Mouse (Mus musculus): ENCODE measurements at regions not wholly inside any gene's neighbourhood (a gene's known extent, or its start where the extent isn't known, plus 50 kb on each side); places are given as distances from the start of the nearest gene placed in this dataset.

DNA sequence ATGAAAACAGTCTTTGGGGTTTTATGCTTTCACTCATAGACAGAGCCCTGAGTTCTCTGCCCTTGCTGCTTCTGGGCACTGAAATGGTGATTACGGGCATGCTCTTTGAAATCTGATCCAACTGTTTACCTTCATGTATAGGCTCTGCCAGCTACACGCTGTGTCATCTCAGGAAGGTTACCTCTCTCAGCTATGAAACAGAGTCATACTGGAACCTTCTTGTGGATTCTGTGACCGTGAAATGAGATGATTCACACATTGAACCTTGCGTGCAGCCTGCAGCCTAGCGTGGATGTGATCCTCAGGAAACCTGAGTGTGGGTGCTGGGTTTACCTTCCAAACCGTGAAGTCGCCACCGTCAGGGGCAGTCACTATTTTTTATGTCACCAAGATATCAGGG is 189.7 kb upstream of the Spdye4c start:
- DNase-seq (ENCODE audit: low spot score) (no peak), ATAC-seq (ENCODE audit: insufficient number of reproducible peaks, low FRiP score, low TSS enrichment, low read depth) (no peak)
- Histone ChIP-seq H3K4me3 (ENCODE audit: low read depth, low read length) (no peak overlapping the region), H3K4me1 (ENCODE audit: control insufficient read depth, insufficient read depth, low read length) (0 out of 2 replicates have a peak, but pooled peaks cover 8% of the 10 kb centered on the region), H3K36me3 (ENCODE audit: control insufficient read depth, insufficient read depth, low read length) (no peaks in the 10 kb centered on the region), H3K9me3 (ENCODE audit: control insufficient read depth, low read length) (no peaks in the 10 kb centered on the region), H3K9ac (ENCODE audit: low read length) (no peak overlapping the region), H3K4me2 (ENCODE audit: low read depth, severe bottlenecking) (no peak overlapping the region), H3K27ac (replicated peaks; ENCODE audit: low read depth, low read length) (no peak overlapping the region), H3K27me3 (ENCODE audit: control insufficient read depth, insufficient read depth, low read length) (no peaks in the 10 kb centered on the region)
- 49% methylated on average over 8 of the region's 8 CpGs for WGBS

DNA sequence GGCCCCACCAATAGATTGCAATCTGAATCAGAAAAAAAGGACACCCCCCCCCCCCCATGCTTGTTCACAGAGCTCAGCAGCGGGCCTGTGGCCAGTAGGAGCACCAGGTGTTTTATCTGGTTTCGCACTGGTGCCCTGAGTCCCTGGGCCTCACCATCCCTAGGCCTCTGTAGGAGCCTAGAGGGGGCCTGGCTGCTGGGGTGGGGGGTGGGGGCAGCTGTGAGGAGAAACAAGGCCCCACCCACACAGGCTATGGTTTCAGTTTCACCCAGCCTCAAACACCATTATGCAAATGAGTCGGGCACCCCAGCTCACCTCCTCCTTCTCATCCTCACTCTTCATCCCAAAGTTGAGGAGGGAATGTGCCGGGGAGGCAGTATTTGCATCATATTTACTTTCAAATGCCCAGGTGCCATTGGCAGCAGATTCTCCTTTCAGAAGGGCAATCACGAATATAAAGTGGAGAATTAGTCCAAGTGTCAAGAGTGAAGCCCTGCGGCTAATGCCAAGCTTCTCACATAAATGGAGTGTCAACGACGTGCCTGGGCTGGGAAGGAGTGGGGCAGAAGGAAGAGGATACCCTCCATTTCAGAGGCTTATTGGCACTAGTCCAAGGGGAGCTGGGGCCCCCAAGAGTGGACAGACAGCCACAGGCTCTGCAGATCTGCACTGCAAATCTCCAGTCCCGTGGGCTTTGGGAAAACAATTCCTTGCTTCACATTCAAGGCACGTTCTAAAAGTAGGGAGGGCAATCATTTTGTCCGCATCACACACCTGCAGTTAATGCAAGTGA is 187.7 kb upstream of the Spdye4c start:
- H3K36me3 ChIP-seq (ENCODE audit: control insufficient read depth, insufficient read depth, low read length), result no peaks in the 10 kb centered on the region
- H3K4me2 ChIP-seq (ENCODE audit: low read depth, severe bottlenecking), result no peak overlapping the region
- no peaks in the 10 kb centered on the region for H3K9me3 ChIP-seq (ENCODE audit: control insufficient read depth, low read length)
- H3K4me1 ChIP-seq (ENCODE audit: control insufficient read depth, insufficient read depth, low read length), result 0 out of 2 replicates have a peak, but pooled peaks cover 8% of the 10 kb centered on the region
- ATAC-seq (ENCODE audit: insufficient number of reproducible peaks, low FRiP score, low TSS enrichment, low read depth), result no peak
- no peak for DNase-seq (ENCODE audit: low spot score)
- 32% methylated on average over 11 of the region's 11 CpGs for WGBS
- H3K4me3 ChIP-seq (ENCODE audit: low read depth, low read length), result no peak overlapping the region
- no peaks in the 10 kb centered on the region for H3K27me3 ChIP-seq (ENCODE audit: control insufficient read depth, insufficient read depth, low read length)
- no peak overlapping the region for H3K27ac ChIP-seq (replicated peaks; ENCODE audit: low read depth, low read length)
- no peak overlapping the region for H3K9ac ChIP-seq (ENCODE audit: low read length)

DNA sequence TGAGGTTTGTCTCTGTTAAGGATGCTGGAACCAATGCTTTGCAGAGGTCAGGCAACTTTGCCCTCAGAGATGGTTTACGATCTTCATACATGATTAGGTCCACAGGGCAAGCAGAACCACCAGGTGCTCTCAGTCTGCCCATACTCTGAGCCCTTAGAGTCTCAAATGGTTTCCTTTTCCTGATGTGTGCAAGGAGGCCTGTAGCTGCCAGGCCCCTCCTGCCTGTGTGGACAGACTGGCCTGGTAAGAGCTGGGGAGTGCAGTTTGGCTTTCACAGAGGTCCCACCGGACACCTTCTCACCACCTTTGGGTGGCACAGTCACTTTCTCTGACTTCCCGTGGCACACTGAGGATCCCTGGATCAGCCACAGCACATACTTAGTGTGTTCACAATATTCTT is 186.6 kb upstream of the Spdye4c start:
- DNase-seq (ENCODE audit: low spot score) (no peak), ATAC-seq (ENCODE audit: insufficient number of reproducible peaks, low FRiP score, low TSS enrichment, low read depth) (no peak)
- Histone ChIP-seq H3K27me3 (ENCODE audit: control insufficient read depth, insufficient read depth, low read length) (no peaks in the 10 kb centered on the region), H3K4me2 (ENCODE audit: low read depth, severe bottlenecking) (no peak overlapping the region), H3K4me1 (ENCODE audit: control insufficient read depth, insufficient read depth, low read length) (0 out of 2 replicates have a peak, but pooled peaks cover 8% of the 10 kb centered on the region), H3K9ac (ENCODE audit: low read length) (no peak overlapping the region), H3K36me3 (ENCODE audit: control insufficient read depth, insufficient read depth, low read length) (no peaks in the 10 kb centered on the region), H3K4me3 (ENCODE audit: low read depth, low read length) (no peak overlapping the region), H3K27ac (replicated peaks; ENCODE audit: low read depth, low read length) (no peak overlapping the region), H3K9me3 (ENCODE audit: control insufficient read depth, low read length) (no peaks in the 10 kb centered on the region)
- 85% methylated on average over 3 of the region's 3 CpGs for WGBS

DNA sequence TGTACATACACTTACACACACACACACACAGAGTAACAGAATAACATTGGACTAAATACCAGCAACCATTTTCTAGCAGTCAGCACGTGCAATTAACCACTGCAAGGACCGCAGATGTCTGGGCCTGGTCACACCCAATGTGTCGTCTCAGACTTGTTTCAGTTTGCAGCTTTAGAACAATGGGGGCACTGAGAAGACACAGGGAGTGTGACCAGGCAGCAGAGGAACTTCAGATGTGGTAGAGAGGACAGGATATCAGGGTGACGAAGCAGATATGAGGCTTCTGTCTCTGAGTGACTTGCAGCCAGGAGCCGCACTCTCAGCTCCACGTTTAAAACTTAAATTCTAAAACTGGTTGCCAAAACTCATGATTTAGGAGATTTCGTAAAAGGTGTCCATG is 183.9 kb upstream of the Spdye4c start:
- H3K36me3 ChIP-seq (ENCODE audit: control insufficient read depth, insufficient read depth, low read length), result no peaks in the 10 kb centered on the region
- H3K4me2 ChIP-seq (ENCODE audit: low read depth, severe bottlenecking), result no peak overlapping the region
- 78% methylated on average over 7 of the region's 7 CpGs for WGBS
- no peak overlapping the region for H3K9ac ChIP-seq (ENCODE audit: low read length)
- H3K27me3 ChIP-seq (ENCODE audit: control insufficient read depth, insufficient read depth, low read length), result no peaks in the 10 kb centered on the region
- no peak overlapping the region for H3K4me3 ChIP-seq (ENCODE audit: low read depth, low read length)
- ATAC-seq (ENCODE audit: insufficient number of reproducible peaks, low FRiP score, low TSS enrichment, low read depth) (no peak), DNase-seq (ENCODE audit: low spot score) (no peak)
- 0 out of 2 replicates have a peak, but pooled peaks cover 3% of the 10 kb centered on the region for H3K4me1 ChIP-seq (ENCODE audit: control insufficient read depth, insufficient read depth, low read length)
- H3K27ac ChIP-seq (replicated peaks; ENCODE audit: low read depth, low read length), result no peak overlapping the region
- no peaks in the 10 kb centered on the region for H3K9me3 ChIP-seq (ENCODE audit: control insufficient read depth, low read length)

DNA sequence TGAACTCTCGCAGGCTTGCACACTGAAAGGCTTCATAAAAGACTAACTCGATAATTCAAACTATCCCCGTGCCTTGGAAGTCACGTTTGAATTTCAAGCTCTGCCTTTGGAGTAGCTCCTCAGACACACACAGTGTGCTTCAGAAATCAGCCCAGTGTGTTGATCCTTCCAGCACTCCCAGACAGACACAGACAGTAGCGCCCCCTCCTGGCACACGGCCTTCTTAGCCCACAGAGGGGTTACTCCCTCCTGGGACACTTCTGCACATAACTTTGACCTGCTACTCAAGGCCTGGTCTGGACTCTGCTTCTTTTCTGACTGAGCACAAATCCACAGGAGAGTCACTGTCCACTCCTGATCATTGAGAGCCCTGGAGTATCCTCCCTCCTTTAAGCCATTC is 182.3 kb upstream of the Spdye4c start:
- Histone ChIP-seq H3K4me3 (ENCODE audit: low read depth, low read length) (no peak overlapping the region), H3K9ac (ENCODE audit: low read length) (no peak overlapping the region), H3K27ac (replicated peaks; ENCODE audit: low read depth, low read length) (no peak overlapping the region), H3K36me3 (ENCODE audit: control insufficient read depth, insufficient read depth, low read length) (no peaks in the 10 kb centered on the region), H3K27me3 (ENCODE audit: control insufficient read depth, insufficient read depth, low read length) (no peaks in the 10 kb centered on the region), H3K4me1 (ENCODE audit: control insufficient read depth, insufficient read depth, low read length) (peaks cover 5% of the 10 kb centered on the region; the same call in 1 of the 2 replicates), H3K4me2 (ENCODE audit: low read depth, severe bottlenecking) (no peak overlapping the region), H3K9me3 (ENCODE audit: control insufficient read depth, low read length) (no peaks in the 10 kb centered on the region)
- DNase-seq (ENCODE audit: low spot score), result peak; percentile 69
- WGBS, result 47% methylated on average over 6 of the region's 6 CpGs
- ATAC-seq (ENCODE audit: insufficient number of reproducible peaks, low FRiP score, low TSS enrichment, low read depth), result no peak

DNA sequence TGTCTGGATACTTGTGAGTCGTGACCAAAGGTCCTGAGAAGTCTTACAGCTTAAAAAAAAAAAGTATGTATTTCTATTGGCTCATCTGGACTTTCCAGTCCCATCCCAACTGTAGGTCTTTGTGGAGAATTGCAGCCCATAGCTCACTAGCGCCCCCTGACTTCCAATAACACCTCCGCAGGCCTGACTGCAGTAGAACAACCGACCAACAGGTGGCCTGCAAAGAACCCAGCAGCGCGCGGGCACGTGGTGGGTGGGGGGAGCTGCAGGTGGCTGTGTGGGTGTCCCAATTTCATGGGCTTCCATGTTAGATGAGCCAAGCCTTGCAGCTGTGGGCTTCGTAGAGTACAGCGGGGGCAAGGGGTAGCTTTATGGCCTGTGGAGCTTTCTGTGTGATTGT is 178.7 kb upstream of the Spdye4c start:
- Histone ChIP-seq H3K27me3 (ENCODE audit: control insufficient read depth, insufficient read depth, low read length) (no peaks in the 10 kb centered on the region), H3K9ac (ENCODE audit: low read length) (no peak overlapping the region), H3K27ac (replicated peaks; ENCODE audit: low read depth, low read length) (no peak overlapping the region), H3K4me1 (ENCODE audit: control insufficient read depth, insufficient read depth, low read length) (peaks cover 5% of the 10 kb centered on the region; the same call in 1 of the 2 replicates), H3K4me2 (ENCODE audit: low read depth, severe bottlenecking) (no peak overlapping the region), H3K4me3 (ENCODE audit: low read depth, low read length) (no peak overlapping the region), H3K9me3 (ENCODE audit: control insufficient read depth, low read length) (no peaks in the 10 kb centered on the region), H3K36me3 (ENCODE audit: control insufficient read depth, insufficient read depth, low read length) (no peaks in the 10 kb centered on the region)
- ATAC-seq (ENCODE audit: insufficient number of reproducible peaks, low FRiP score, low TSS enrichment, low read depth) (peak; percentile 48), DNase-seq (ENCODE audit: low spot score) (peak; percentile 81)
- WGBS, result 13% methylated on average over 10 of the region's 10 CpGs

DNA sequence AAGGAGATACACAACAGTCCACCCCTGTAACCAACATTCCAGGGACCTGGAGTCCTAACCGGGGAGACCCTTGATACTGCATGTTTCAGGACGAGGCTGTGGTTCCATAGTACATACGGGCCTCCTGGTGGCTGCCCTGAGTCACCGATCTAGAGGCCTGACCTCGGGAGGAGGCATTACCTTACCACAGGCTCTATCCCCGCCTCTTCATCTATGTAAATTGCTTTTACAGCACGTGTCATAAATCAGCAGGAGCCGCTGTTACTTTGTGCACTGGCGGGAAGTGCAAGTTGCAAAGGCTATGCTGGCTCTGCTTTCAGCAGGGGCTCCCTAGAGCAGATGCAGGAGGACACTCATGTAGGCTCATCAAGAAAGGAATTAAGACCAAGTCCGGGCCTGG is 178.0 kb upstream of the Spdye4c start:
- Histone ChIP-seq H3K4me2 (ENCODE audit: low read depth, severe bottlenecking) (no peak overlapping the region), H3K27me3 (ENCODE audit: control insufficient read depth, insufficient read depth, low read length) (no peaks in the 10 kb centered on the region), H3K9ac (ENCODE audit: low read length) (no peak overlapping the region), H3K4me1 (ENCODE audit: control insufficient read depth, insufficient read depth, low read length) (peaks cover 5% of the 10 kb centered on the region; the same call in 1 of the 2 replicates), H3K9me3 (ENCODE audit: control insufficient read depth, low read length) (no peaks in the 10 kb centered on the region), H3K4me3 (ENCODE audit: low read depth, low read length) (no peak overlapping the region), H3K27ac (replicated peaks; ENCODE audit: low read depth, low read length) (no peak overlapping the region), H3K36me3 (ENCODE audit: control insufficient read depth, insufficient read depth, low read length) (no peaks in the 10 kb centered on the region)
- ATAC-seq (ENCODE audit: insufficient number of reproducible peaks, low FRiP score, low TSS enrichment, low read depth) (peak; percentile 87), DNase-seq (ENCODE audit: low spot score) (peak; percentile 66)
- WGBS, result 10% methylated on average over 10 of the region's 10 CpGs

DNA sequence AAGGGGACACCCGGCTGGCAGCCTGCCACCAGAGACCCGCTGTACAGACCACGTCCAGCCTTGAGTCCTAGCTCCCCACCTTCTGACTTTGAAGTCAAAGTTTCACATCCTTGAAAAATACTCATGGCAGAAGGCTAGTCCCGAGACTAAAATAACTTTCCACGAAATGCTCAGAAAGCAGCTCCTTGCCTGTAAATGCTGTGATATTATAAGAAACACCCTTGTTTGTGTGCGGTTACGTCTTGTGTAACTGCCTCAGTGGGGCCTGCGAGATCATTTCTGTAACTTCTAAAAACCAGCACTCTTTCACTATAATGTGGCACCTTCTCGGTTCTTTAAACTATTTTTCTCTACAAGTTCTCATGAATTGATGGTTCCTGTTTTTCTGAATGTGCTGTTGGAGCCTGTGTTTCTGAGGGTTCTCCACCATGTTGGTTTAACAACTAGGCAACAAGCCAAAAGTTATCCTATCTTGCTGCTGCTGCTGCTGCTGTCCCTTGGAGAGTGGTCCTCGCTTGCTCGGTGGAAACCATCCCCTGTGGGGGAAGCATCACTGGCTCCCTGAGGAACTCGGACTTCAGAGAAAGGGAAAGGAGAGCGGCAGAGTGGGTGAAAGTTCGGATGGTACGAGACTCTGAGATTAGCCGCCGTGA is 176.3 kb upstream of the Spdye4c start:
- peaks cover 5% of the 10 kb centered on the region; the same call in 1 of the 2 replicates for H3K4me1 ChIP-seq (ENCODE audit: control insufficient read depth, insufficient read depth, low read length)
- no peaks in the 10 kb centered on the region for H3K27me3 ChIP-seq (ENCODE audit: control insufficient read depth, insufficient read depth, low read length)
- no peaks in the 10 kb centered on the region for H3K9me3 ChIP-seq (ENCODE audit: control insufficient read depth, low read length)
- H3K36me3 ChIP-seq (ENCODE audit: control insufficient read depth, insufficient read depth, low read length), result no peaks in the 10 kb centered on the region
- no peak overlapping the region for H3K27ac ChIP-seq (replicated peaks; ENCODE audit: low read depth, low read length)
- no peak overlapping the region for H3K4me2 ChIP-seq (ENCODE audit: low read depth, severe bottlenecking)
- H3K9ac ChIP-seq (ENCODE audit: low read length), result no peak overlapping the region
- WGBS, result 80% methylated on average over 17 of the region's 17 CpGs
- H3K4me3 ChIP-seq (ENCODE audit: low read depth, low read length), result no peak overlapping the region
- DNase-seq (ENCODE audit: low spot score) (no peak), ATAC-seq (ENCODE audit: insufficient number of reproducible peaks, low FRiP score, low TSS enrichment, low read depth) (no peak)
